Mouse (Mus musculus) cortical plate, adult 2 months (tissue): ENCODE data around the gene Utp11.

Source experiments
- CTCF ChIP-seq: fragments of 200-500 bp; IDR thresholded peaks from 2 replicates; pipeline ENCODE4 v1.5.1; 2011; ENCODE audit warnings: mild to moderate bottlenecking, control low read depth, low read length; ENCODE audit not compliant: insufficient read depth; ENCODE audit errors: extremely low read depth
- POLR2A ChIP-seq: fragments of 200-500 bp; IDR thresholded peaks from 2 replicates; pipeline ENCODE4 v1.6.1; 2011; ENCODE audit warnings: mild to moderate bottlenecking, low read length, control low read depth; ENCODE audit not compliant: insufficient read depth; ENCODE audit errors: extremely low read depth

DNA sequence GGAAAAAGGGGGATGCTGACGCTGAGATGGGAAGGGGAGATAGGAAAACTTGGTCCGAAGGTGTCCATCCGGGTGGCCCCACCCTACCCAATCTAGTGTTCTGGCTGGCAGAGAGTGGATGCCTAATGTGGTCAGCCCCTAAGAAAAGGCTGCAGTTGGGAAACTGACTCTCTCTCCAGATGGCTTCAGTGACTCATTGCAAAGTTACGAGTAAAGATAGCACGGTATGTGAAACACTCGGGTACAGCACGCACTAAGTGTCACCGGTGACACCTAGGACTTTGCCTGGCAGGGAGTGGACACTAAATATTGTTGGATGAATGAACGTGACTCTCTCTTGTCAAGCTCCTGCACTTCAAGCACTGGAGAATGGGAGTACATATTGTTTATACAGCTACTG, 49.5 kb downstream of the Utp11 start:
- TF ChIP-seq POLR2A (no peak), CTCF (no peak)
